Mouse (Mus musculus) megakaryocyte-erythroid progenitor cell, adult 5-6 weeks (primary cell): Measurements from ENCODE around the gene Slc30a9. TPM values are rescaled to one million over a fixed set of nuclear protein-coding genes. Genes with fewer than 3 reads are reported as not detected.

Experiments used
- ATAC-seq: replicated peaks from 2 replicates; pipeline ENCODE4 v1.8.0; 2016; ENCODE audit warnings: mild to moderate bottlenecking, inconsistent platforms; ENCODE audit not compliant: severe bottlenecking, poor library complexity, low FRiP score, low TSS enrichment
- total RNA-seq, 2 experiments: library from RNA; stranded (forward) in 1 of 2; stranded (reverse) in 1 of 2; fragments of 200-1000, 215-1000 nt in 1 of 2; fragments of >200 nt in 1 of 2; fragmentation: Nextera tagmentation in 1 of 2; gene quantifications; 2 replicates each; pipeline ENCODE4 v1.2.3; 2014 to 2017

Gene Slc30a9
- total RNA-seq, 2 experiments from 2014 or later = 39.0 to 41.3 TPM

- no peak for ATAC-seq
Measured at GRCm38 (mm10) chr5:67404380-67404779, 97.6 kb downstream of the Slc30a9 start.

- ATAC-seq = 0 out of 2 replicates have a peak, but pooled peaks have one; percentile 41
Measured at GRCm38 (mm10) chr5:67404919-67405318, 98.2 kb downstream of the Slc30a9 start.

Other genes starting within 250 kb of the Slc30a9 start
- gene Phox2b, start 207.7 kb upstream of the Slc30a9 start, total RNA-seq (2014; fragmentation: Nextera tagmentation) = not detected in 2 replicates
- not detected in 2 replicates for gene Phox2b, start 207.7 kb upstream of the Slc30a9 start, total RNA-seq (2017)
- 98.3 and 112 TPM in 2 replicates for gene Tmem33, start 46.4 kb upstream of the Slc30a9 start, total RNA-seq (2014; fragmentation: Nextera tagmentation)
- gene Tmem33, start 46.4 kb upstream of the Slc30a9 start, total RNA-seq (2017) = 55.1 and 58.6 TPM in 2 replicates
- gene Bend4, start 121.4 kb downstream of the Slc30a9 start, total RNA-seq (2014; fragmentation: Nextera tagmentation) = 0.40 and 0.55 TPM in 2 replicates
- gene Bend4, start 121.4 kb downstream of the Slc30a9 start, total RNA-seq (2017) = 0.75 and 1.3 TPM in 2 replicates